Comparison of ENCODE assay signal across 8 mouse cellular contexts in the genomic region with DNA sequence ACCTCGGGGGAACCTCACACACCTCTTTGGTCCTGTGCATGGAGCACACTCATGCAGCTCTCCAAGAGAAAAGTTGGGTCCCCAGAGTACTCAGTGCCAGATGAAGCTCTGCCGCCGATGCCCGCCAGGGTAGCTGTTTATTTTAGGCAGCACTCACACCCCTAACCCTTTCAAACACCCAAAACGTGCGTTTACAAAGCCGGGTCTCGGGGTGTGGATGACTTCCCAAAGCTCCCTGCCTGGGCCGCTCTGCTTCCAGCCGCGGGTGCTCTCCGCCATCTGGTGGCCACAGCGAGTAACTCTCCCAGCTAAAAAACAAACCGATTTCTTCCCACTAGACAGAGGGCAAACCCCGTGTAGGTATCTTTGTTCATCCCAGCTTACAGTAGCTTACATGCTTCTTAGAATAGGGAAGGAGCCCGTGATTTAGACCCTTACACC. TPM values are rescaled to one million over a fixed set of nuclear protein-coding genes. Genes with fewer than 3 reads are reported as not detected.
DNase-seq lines count a peak whose midpoint lies in the region; ATAC-seq and TF ChIP-seq lines count a peak whose summit lies in the region.

No protein-coding gene starts in this region.

- H3K4me2 ChIP-seq in CH12.LX (ENCODE audit: insufficient read depth, low read depth, poor library complexity, severe bottlenecking): peak overlapping the region; percentile 85; the same call in 1 of the 2 replicates
- peak overlapping the region; percentile 55 for H3K4me2 ChIP-seq in embryonic facial prominence, embryonic 15.5 days (replicated peaks)
- H3K4me2 ChIP-seq in heart, embryonic 14.5 days (ENCODE audit: low read length): peak overlapping the region; percentile 72
- peak overlapping the region; percentile 61 for H3K4me2 ChIP-seq in kidney, embryonic 16.5 days (replicated peaks; ENCODE audit: low read depth, low read length)
- H3K4me2 ChIP-seq in liver, embryonic 13.5 days: peak overlapping the region; percentile 54

- no peaks in the 10 kb centered on the region for H3K79me2 ChIP-seq in CH12.LX (replicated peaks; ENCODE audit: control insufficient read depth, extremely low read depth, insufficient read depth, poor library complexity, severe bottlenecking)

- peak overlapping the region in 1 of 3 experiments; percentile 30 for H3K4me3 ChIP-seq in CH12.LX (replicated peaks in 1 of 3; ENCODE audit: low read depth in 2 of 3, low read length in 2 of 3, poor library complexity in 1 of 3)
- peak overlapping the region; percentile 34 for H3K4me3 ChIP-seq in embryonic facial prominence, embryonic 15.5 days (replicated peaks)
- peak overlapping the region; percentile 21 to 50 for H3K4me3 ChIP-seq in heart, embryonic 14.5 days (ENCODE audit: control insufficient read depth in 1 of 2, insufficient read depth in 1 of 2, low read depth in 1 of 2, low read length in 2 of 2)
- peak overlapping the region; percentile 42 for H3K4me3 ChIP-seq in kidney, embryonic 16.5 days (ENCODE audit: low read length)
- peak overlapping the region; percentile 26; the same call in 1 of the 2 replicates for H3K4me3 ChIP-seq in liver, embryonic 13.5 days (replicated peaks)

- TF ChIP-seq RAD21 in CH12.LX (IDR thresholded peaks at IDR 0.05; ENCODE audit: low read depth, low read length): peak; percentile 97

- ATAC-seq in embryonic facial prominence, embryonic 15.5 days (ENCODE audit: insufficient number of reproducible peaks, low FRiP score, low TSS enrichment, low read depth): no peak; the same call in 1 of the 2 replicates
- ATAC-seq in heart, embryonic 14.5 days (ENCODE audit: insufficient number of reproducible peaks, insufficient read depth, low FRiP score, low read depth): peak; percentile 58; the same call in 1 of the 2 replicates
- peak; percentile 82 for ATAC-seq in kidney, embryonic 16.5 days (ENCODE audit: low FRiP score, low TSS enrichment)
- 0 out of 2 replicates have a peak, but pooled peaks have one; percentile 54 for ATAC-seq in liver, embryonic 13.5 days (ENCODE audit: low read depth)

- 0% methylated on average over 16 of the region's 16 CpGs for WGBS in embryonic facial prominence, embryonic 15.5 days
- under 1% methylated on average over 16 of the region's 16 CpGs for WGBS in heart, embryonic 14.5 days
- WGBS in kidney, embryonic 16.5 days: under 1% methylated on average over 16 of the region's 16 CpGs
- 1% methylated on average over 16 of the region's 16 CpGs for WGBS in liver, embryonic 13.5 days (ENCODE audit: insufficient replicate concordance)

- no peak overlapping the region for H3K27ac ChIP-seq in CH12.LX (ENCODE audit: insufficient read depth, low read depth)
- H3K27ac ChIP-seq in embryonic facial prominence, embryonic 15.5 days (replicated peaks): no peak overlapping the region
- no peak overlapping the region for H3K27ac ChIP-seq in heart, embryonic 14.5 days (replicated peaks in 1 of 2; ENCODE audit: control insufficient read depth in 1 of 2, insufficient read depth in 1 of 2, low read depth in 2 of 2, low read length in 2 of 2)
- no peak overlapping the region for H3K27ac ChIP-seq in kidney, embryonic 16.5 days (ENCODE audit: low read length)
- H3K27ac ChIP-seq in liver, embryonic 13.5 days: no peak overlapping the region

- no peaks in the 10 kb centered on the region for H3K27me3 ChIP-seq in CH12.LX (replicated peaks)
- H3K27me3 ChIP-seq in embryonic facial prominence, embryonic 15.5 days: peaks cover 62% of the 10 kb centered on the region
- H3K27me3 ChIP-seq in heart, embryonic 14.5 days (ENCODE audit: control insufficient read depth, insufficient read depth, low read length): peaks cover 38% of the 10 kb centered on the region
- H3K27me3 ChIP-seq in kidney, embryonic 16.5 days (ENCODE audit: insufficient read depth, low read length): peaks cover 56% of the 10 kb centered on the region
- peaks cover 83% of the 10 kb centered on the region for H3K27me3 ChIP-seq in liver, embryonic 13.5 days

- no peak overlapping the region for H3K9ac ChIP-seq in CH12.LX (ENCODE audit: insufficient read depth, low read depth)
- H3K9ac ChIP-seq in embryonic facial prominence, embryonic 15.5 days: no peak overlapping the region
- H3K9ac ChIP-seq in heart, embryonic 14.5 days (ENCODE audit: low read length): 0 out of 2 replicates have a peak overlapping the region, but pooled peaks have one; percentile 41
- no peak overlapping the region; the same call in 1 of the 2 replicates for H3K9ac ChIP-seq in kidney, embryonic 16.5 days (replicated peaks; ENCODE audit: low read length)
- H3K9ac ChIP-seq in liver, embryonic 13.5 days: no peak overlapping the region

- dilution Hi-C loops in CH12.LX (cut with MboI; ENCODE audit: extremely low pct_ligation_motif_present, extremely low pct_unique_long_range_greater_than_20kb, low sequenced_read_pairs): no loop called here

- no peak for TF ChIP-seq EP300 in CH12.LX (IDR thresholded peaks at IDR 0.05; ENCODE audit: low read length)

- DNase-seq in CH12.LX (ENCODE audit: extremely low read depth): peak; percentile 61
- DNase-seq in adrenal gland, postnatal 4 days (ENCODE audit: low spot score in 2 of 2): peak; percentile 40 to 62
- DNase-seq in liver, embryonic 13.5 days: no peak
- DNase-seq in naive thymus-derived CD4-positive, alpha-beta T cell, adult 2 months (ENCODE audit: low read depth): peak; percentile 85
- peak; percentile 52 for DNase-seq in testis, postnatal 14 days (ENCODE audit: low spot score)

- in situ Hi-C loops in CH12.LX (cut with MboI; ENCODE audit: low pct_ligation_motif_present, low pct_unique_long_range_greater_than_20kb, low sequenced_read_pairs): loop anchor here (25.0 kb wide), 1 partner anchor 427 kb away; no protein-coding TSS in a partner anchor

- peak; percentile 62 to 96 for TF ChIP-seq CTCF in CH12.LX (conservative IDR thresholded peaks at IDR 0.05 in 1 of 2, IDR thresholded peaks at IDR 0.05 in 1 of 2; ENCODE audit: low read depth in 2 of 2, low read length in 2 of 2)

- peaks cover 4% of the 10 kb centered on the region for H3K9me3 ChIP-seq in CH12.LX (replicated peaks; ENCODE audit: low read length)
- H3K9me3 ChIP-seq in embryonic facial prominence, embryonic 15.5 days (replicated peaks): no peaks in the 10 kb centered on the region
- peaks cover 6% of the 10 kb centered on the region; the same call in 1 of the 2 replicates for H3K9me3 ChIP-seq in heart, embryonic 14.5 days (ENCODE audit: control insufficient read depth, low read length)
- no peaks in the 10 kb centered on the region for H3K9me3 ChIP-seq in kidney, embryonic 16.5 days (ENCODE audit: low read length)
- no peaks in the 10 kb centered on the region for H3K9me3 ChIP-seq in liver, embryonic 13.5 days (replicated peaks)

- no peaks in the 10 kb centered on the region for H3K36me3 ChIP-seq in CH12.LX (replicated peaks in 1 of 2; ENCODE audit: control insufficient read depth in 1 of 2, insufficient read depth in 1 of 2, low read length in 1 of 2)
- no peaks in the 10 kb centered on the region for H3K36me3 ChIP-seq in embryonic facial prominence, embryonic 15.5 days
- H3K36me3 ChIP-seq in heart, embryonic 14.5 days (ENCODE audit: control insufficient read depth, insufficient read depth, low read length): no peaks in the 10 kb centered on the region
- H3K36me3 ChIP-seq in kidney, embryonic 16.5 days (ENCODE audit: insufficient read depth, low read length): no peaks in the 10 kb centered on the region
- no peaks in the 10 kb centered on the region for H3K36me3 ChIP-seq in liver, embryonic 13.5 days

- peaks cover 0 to 3% of the 10 kb centered on the region in 2 experiments; a peak in 2 of 4 replicates for H3K4me1 ChIP-seq in CH12.LX (ENCODE audit: control insufficient read depth in 1 of 2, insufficient read depth in 2 of 2)
- H3K4me1 ChIP-seq in embryonic facial prominence, embryonic 15.5 days: peaks cover 29% of the 10 kb centered on the region
- H3K4me1 ChIP-seq in heart, embryonic 14.5 days (ENCODE audit: control insufficient read depth in 2 of 2, insufficient read depth in 2 of 2, low read length in 2 of 2): peaks cover 2 to 17% of the 10 kb centered on the region in 2 experiments; a peak in 3 of 4 replicates
- peaks cover 22% of the 10 kb centered on the region; the same call in 1 of the 2 replicates for H3K4me1 ChIP-seq in kidney, embryonic 16.5 days (ENCODE audit: insufficient read depth, low read length)
- H3K4me1 ChIP-seq in liver, embryonic 13.5 days (replicated peaks): 0 out of 2 replicates have a peak, but pooled peaks cover 8% of the 10 kb centered on the region

- no peak for TF ChIP-seq POLR2A in CH12.LX (IDR thresholded peaks at IDR 0.05; ENCODE audit: low read depth, low read length)

TF ChIP-seq in CH12.LX, 34 proteins besides CTCF, POLR2A, EP300 and RAD21 (continues in another document):
- TF ChIP-seq ZMIZ1 (IDR thresholded peaks at IDR 0.05; ENCODE audit: low read depth, low read length) (no peak), ETS1 (conservative IDR thresholded peaks at IDR 0.05; ENCODE audit: low read depth, low read length) (no peak), ZC3H11A (IDR thresholded peaks at IDR 0.05; ENCODE audit: low read depth, low read length) (peak; percentile 92), ZNF384 (IDR thresholded peaks at IDR 0.05; ENCODE audit: low read depth, low read length) (no peak), KAT2A (IDR thresholded peaks at IDR 0.05; ENCODE audit: insufficient replicate concordance, low read length) (no peak), ZKSCAN1 (IDR thresholded peaks at IDR 0.05; ENCODE audit: borderline replicate concordance, low read depth, low read length) (no peak)

RNA-seq across cellular contexts. Expression of gene Eomes, which starts 11.6 kb away (rescaled TPM):
- total RNA-seq in CH12.LX (2012; rRNA removed) (not detected in 2 replicates), CH12.LX (2014; rRNA removed) (not detected in 2 replicates)
- polyA plus RNA-seq in CH12.LX (2012; ENCODE audit: insufficient read length, low read depth): 0.07 TPM in 1 of 2 replicates, not detected in the other
- total RNA-seq in adrenal gland, postnatal 4 days (2021): under 1 TPM in 1 of 2 experiments, not detected in 1; 0.51 TPM
- not detected in 2 replicates for polyA plus RNA-seq in embryonic facial prominence, embryonic 15.5 days (2015; fragmentation: Nextera tagmentation; extraction: Ambion mirVana)
- not detected in 2 replicates for polyA plus RNA-seq in heart, embryonic 14.5 days (2014; fragmentation: Nextera tagmentation; extraction: Ambion mirVana)
- 0.06 TPM in 1 of 2 replicates, not detected in the other for polyA plus RNA-seq in kidney, embryonic 16.5 days (2015; fragmentation: Nextera tagmentation; extraction: Ambion mirVana)
- not detected in 2 replicates for polyA plus RNA-seq in liver, embryonic 13.5 days (2015; fragmentation: Nextera tagmentation; extraction: Ambion mirVana)

RNA-seq across cellular contexts. Expression of gene Golga4, which starts 16.5 kb away (rescaled TPM):
- total RNA-seq in CH12.LX (2012; rRNA removed) (32.7 and 33.1 TPM in 2 replicates), CH12.LX (2014; rRNA removed) (20.9 and 23.7 TPM in 2 replicates)
- polyA plus RNA-seq in CH12.LX (2012; ENCODE audit: insufficient read length, low read depth): 37.2 and 43.1 TPM in 2 replicates
- 100 to 1,000 TPM in 1 of 2 experiments, 10 to 100 TPM in 1; 99.9 to 110 TPM for total RNA-seq in adrenal gland, postnatal 4 days (2021)
- 50.3 and 51.3 TPM in 2 replicates for polyA plus RNA-seq in embryonic facial prominence, embryonic 15.5 days (2015; fragmentation: Nextera tagmentation; extraction: Ambion mirVana)
- 61.0 and 64.0 TPM in 2 replicates for polyA plus RNA-seq in heart, embryonic 14.5 days (2014; fragmentation: Nextera tagmentation; extraction: Ambion mirVana)
- 55.1 and 63.6 TPM in 2 replicates for polyA plus RNA-seq in kidney, embryonic 16.5 days (2015; fragmentation: Nextera tagmentation; extraction: Ambion mirVana)
- polyA plus RNA-seq in liver, embryonic 13.5 days (2015; fragmentation: Nextera tagmentation; extraction: Ambion mirVana): 14.6 and 17.7 TPM in 2 replicates
